Comparison of ENCODE assay signal across 15 mouse cellular contexts in the genomic region with DNA sequence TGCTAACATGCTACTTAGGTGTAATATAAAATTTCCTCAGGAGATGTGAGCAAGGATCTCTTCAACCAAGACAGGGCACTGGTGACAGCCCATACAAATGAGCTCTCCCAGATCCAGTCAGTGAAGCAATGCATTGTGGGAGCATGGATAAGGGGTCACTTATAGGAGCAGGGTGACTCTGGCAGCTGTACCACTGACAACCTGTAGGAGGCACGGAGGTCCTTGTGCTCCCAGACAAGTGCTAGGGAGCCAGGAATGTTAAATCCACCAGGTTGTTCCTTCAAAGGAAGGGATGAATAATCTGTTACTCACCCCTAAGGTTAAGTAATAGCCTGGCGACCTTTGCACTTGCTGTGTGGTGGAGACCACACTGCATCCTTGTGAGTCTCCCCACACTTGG. TPM values are rescaled to one million over a fixed set of nuclear protein-coding genes. Genes with fewer than 3 reads are reported as not detected.
DNase-seq lines count a peak whose midpoint lies in the region; ATAC-seq and TF ChIP-seq lines count a peak whose summit lies in the region.
"Had no signal": no experiment of that assay in that cellular context is flagged by ENCODE, and none has a peak within 500 bp of the region (broad histone marks: within the 10 kb centered on the region; RNA-seq: fewer than 3 reads in every experiment).

No protein-coding gene starts in this region.

- no peak overlapping the region for H3K4me2 ChIP-seq in hindbrain, postnatal 0 days (ENCODE audit: low read depth, low read length)
- no peak overlapping the region for H3K4me2 ChIP-seq in hindbrain, embryonic 13.5 days
- no peak overlapping the region for H3K4me2 ChIP-seq in embryonic facial prominence, embryonic 11.5 days (ENCODE audit: low read depth, low read length)
- H3K4me2 ChIP-seq: stomach, embryonic 15.5 days had no signal

- H3K9ac ChIP-seq in hindbrain, postnatal 0 days (replicated peaks; ENCODE audit: low read length): no peak overlapping the region
- H3K9ac ChIP-seq in hindbrain, embryonic 13.5 days: no peak overlapping the region
- no peak overlapping the region for H3K9ac ChIP-seq in MEL (ENCODE audit: control insufficient read depth, low read depth, low read length, poor library complexity, severe bottlenecking)
- H3K9ac ChIP-seq in embryonic facial prominence, embryonic 11.5 days (replicated peaks; ENCODE audit: low read length): no peak overlapping the region
- H3K9ac ChIP-seq: stomach, embryonic 15.5 days had no signal

- no peak for TF ChIP-seq EP300 in MEL (IDR thresholded peaks at IDR 0.05; ENCODE audit: low read depth in 1 of 2, low read length in 2 of 2)

- no peak overlapping the region for H3K4me3 ChIP-seq in hindbrain, postnatal 0 days (ENCODE audit: low read length)
- H3K4me3 ChIP-seq in hindbrain, embryonic 13.5 days: no peak overlapping the region
- no peak overlapping the region for H3K4me3 ChIP-seq in MEL (ENCODE audit: control insufficient read depth in 1 of 2, insufficient read depth in 1 of 2, low read depth in 2 of 2, low read length in 2 of 2)
- no peak overlapping the region for H3K4me3 ChIP-seq in embryonic facial prominence, embryonic 11.5 days (ENCODE audit: low read depth, low read length)
- H3K4me3 ChIP-seq: gastrocnemius, adult 2 months; layer of hippocampus, adult 2 months; stomach, embryonic 15.5 days had no signal

- TF ChIP-seq RAD21 in MEL (IDR thresholded peaks at IDR 0.05; ENCODE audit: low read depth, low read length): no peak

- no peaks in the 10 kb centered on the region for H3K36me3 ChIP-seq in hindbrain, postnatal 0 days (ENCODE audit: insufficient read depth, low read length)
- H3K36me3 ChIP-seq in hindbrain, embryonic 13.5 days: no peaks in the 10 kb centered on the region
- no peaks in the 10 kb centered on the region for H3K36me3 ChIP-seq in MEL (ENCODE audit: control insufficient read depth in 1 of 2, insufficient read depth in 2 of 2, low read length in 2 of 2)
- no peaks in the 10 kb centered on the region for H3K36me3 ChIP-seq in embryonic facial prominence, embryonic 11.5 days (replicated peaks; ENCODE audit: control insufficient read depth, insufficient read depth, low read depth, low read length)
- H3K36me3 ChIP-seq: stomach, embryonic 15.5 days had no signal

- no peaks in the 10 kb centered on the region for H3K9me3 ChIP-seq in hindbrain, postnatal 0 days (ENCODE audit: low read length)
- H3K9me3 ChIP-seq in hindbrain, embryonic 13.5 days: no peaks in the 10 kb centered on the region
- no peaks in the 10 kb centered on the region for H3K9me3 ChIP-seq in MEL (replicated peaks; ENCODE audit: insufficient read depth, low read length)
- no peaks in the 10 kb centered on the region for H3K9me3 ChIP-seq in embryonic facial prominence, embryonic 11.5 days (replicated peaks; ENCODE audit: control insufficient read depth, low read length)
- H3K9me3 ChIP-seq: stomach, embryonic 15.5 days had no signal

- DNase-seq in hindbrain, postnatal 0 days (ENCODE audit: low spot score): no peak
- peak; percentile 50 for DNase-seq in 416B (ENCODE audit: low read depth)
- peak; percentile 42 for DNase-seq in MEL (ENCODE audit: low read depth, low spot score)
- DNase-seq in embryonic facial prominence, embryonic 11.5 days (ENCODE audit: low spot score): peak; percentile 22
- no peak for DNase-seq in gastrocnemius, postnatal 4 days (ENCODE audit: low spot score in 2 of 2)
- no peak for DNase-seq in left cerebral cortex, postnatal 14 days (ENCODE audit: low spot score in 2 of 2)
- no peak for DNase-seq in thymus, postnatal 4 days
- DNase-seq: adrenal gland, postnatal 10 days; gastrocnemius, adult 2 months; heart, postnatal 10 days; kidney, adult 2 months; right cerebral cortex, postnatal 4 days had no signal

- no peaks in the 10 kb centered on the region for H3K27me3 ChIP-seq in hindbrain, postnatal 0 days (ENCODE audit: insufficient read depth, low read length)
- H3K27me3 ChIP-seq in hindbrain, embryonic 13.5 days: no peaks in the 10 kb centered on the region
- peaks cover 0 to 4% of the 10 kb centered on the region in 2 experiments; a peak in 2 of 4 replicates for H3K27me3 ChIP-seq in MEL (ENCODE audit: control insufficient read depth in 1 of 2, insufficient read depth in 2 of 2, low read length in 2 of 2)
- no peaks in the 10 kb centered on the region for H3K27me3 ChIP-seq in embryonic facial prominence, embryonic 11.5 days (ENCODE audit: control insufficient read depth, insufficient read depth, low read length)
- H3K27me3 ChIP-seq: stomach, embryonic 15.5 days had no signal

- no peak overlapping the region for H3K27ac ChIP-seq in hindbrain, postnatal 0 days
- H3K27ac ChIP-seq in hindbrain, embryonic 13.5 days: no peak overlapping the region
- no peak overlapping the region for H3K27ac ChIP-seq in MEL (ENCODE audit: control insufficient read depth, low read depth, low read length)
- no peak overlapping the region for H3K27ac ChIP-seq in embryonic facial prominence, embryonic 11.5 days (replicated peaks; ENCODE audit: low read depth, low read length)
- H3K27ac ChIP-seq: gastrocnemius, adult 2 months; layer of hippocampus, adult 2 months; stomach, embryonic 15.5 days had no signal

- no peaks in the 10 kb centered on the region for H3K4me1 ChIP-seq in hindbrain, postnatal 0 days (ENCODE audit: insufficient read depth, low read length)
- H3K4me1 ChIP-seq in hindbrain, embryonic 13.5 days (replicated peaks): no peaks in the 10 kb centered on the region
- H3K4me1 ChIP-seq in MEL (ENCODE audit: control insufficient read depth in 1 of 2, insufficient read depth in 2 of 2, low read length in 2 of 2): no peaks in the 10 kb centered on the region
- no peaks in the 10 kb centered on the region for H3K4me1 ChIP-seq in embryonic facial prominence, embryonic 11.5 days (ENCODE audit: control insufficient read depth, insufficient read depth, low read length)
- H3K4me1 ChIP-seq: stomach, embryonic 15.5 days had no signal

- 8% methylated on average over 2 of the region's 2 CpGs for WGBS in hindbrain, postnatal 0 days
- WGBS in hindbrain, embryonic 13.5 days: 14% methylated on average over 2 of the region's 2 CpGs
- WGBS in embryonic facial prominence, embryonic 11.5 days: 10% methylated on average over 2 of the region's 2 CpGs

- intact Hi-C loops in left cerebral cortex, postnatal 14 days (cut with DNase I): no loop called here

- peak; percentile 37 for TF ChIP-seq CTCF in hindbrain, postnatal 0 days (IDR thresholded peaks at IDR 0.05; ENCODE audit: low read depth)
- TF ChIP-seq CTCF in MEL (IDR thresholded peaks at IDR 0.05 in 2 of 3, conservative IDR thresholded peaks at IDR 0.05 in 1 of 3; ENCODE audit: control insufficient read depth in 1 of 3, insufficient read depth in 1 of 3, low read depth in 2 of 3, low read length in 3 of 3, poor library complexity in 1 of 3, severe bottlenecking in 1 of 3): peak in 2 of 3 experiments; percentile 2 to 37; a peak in 3 of 6 replicates

- no peaks in the 10 kb centered on the region for H3K79me2 ChIP-seq in MEL (ENCODE audit: control insufficient read depth, insufficient read depth, low read length, poor library complexity)

- ATAC-seq in hindbrain, postnatal 0 days: no peak
- ATAC-seq in hindbrain, embryonic 13.5 days (ENCODE audit: low FRiP score): no peak
- ATAC-seq in embryonic facial prominence, embryonic 11.5 days (replicated peaks; ENCODE audit: insufficient number of reproducible peaks, low FRiP score, low TSS enrichment, low read depth): no peak; the same call in 1 of the 2 replicates

- TF ChIP-seq POLR2A in MEL (IDR thresholded peaks at IDR 0.05; ENCODE audit: control insufficient read depth in 1 of 2, insufficient read depth in 1 of 2, low read depth in 1 of 2, low read length in 2 of 2, poor library complexity in 1 of 2): no peak

TF ChIP-seq in MEL, 35 proteins besides CTCF, POLR2A, EP300 and RAD21:
- TF ChIP-seq CHD2 (IDR thresholded peaks at IDR 0.05; ENCODE audit: low read length) (no peak), ETS1 (IDR thresholded peaks at IDR 0.05; ENCODE audit: low read depth, low read length) (no peak), NRF1 (IDR thresholded peaks at IDR 0.05; ENCODE audit: insufficient read depth, low read depth, low read length, poor library complexity, severe bottlenecking) (no peak)
TF ChIP-seq in MEL: peak in this region for 0.

RNA-seq across cellular contexts. Expression of a gene that starts 6.7 kb away (rescaled TPM):
- 89.7 and 90.6 TPM in 2 replicates for total RNA-seq in hindbrain, postnatal 0 days (2014; rRNA removed)
- polyA plus RNA-seq in hindbrain, postnatal 0 days (2015; fragmentation: Nextera tagmentation; extraction: Ambion mirVana): 19.7 and 20.4 TPM in 2 replicates
- polyA plus RNA-seq in hindbrain, embryonic 13.5 days (2015; fragmentation: Nextera tagmentation; extraction: Ambion mirVana): 21.6 and 23.4 TPM in 2 replicates
- 5.6 and 7.3 TPM in 2 replicates for total RNA-seq in MEL (2012; rRNA removed)
- 10 to 100 TPM in 1 of 2 experiments, not detected in 1; 14.8 TPM for polyA plus RNA-seq in MEL (2012; ENCODE audit: insufficient read depth in 1 of 2, insufficient read length in 2 of 2, low read depth in 1 of 2, low replicate concordance in 2 of 2, missing spikeins in 1 of 2)
- 4.6 and 6.5 TPM in 2 replicates for polyA plus RNA-seq in embryonic facial prominence, embryonic 11.5 days (2014; fragmentation: Nextera tagmentation; extraction: Ambion mirVana)
- total RNA-seq in gastrocnemius, postnatal 4 days (2021): 10 to 100 TPM; 15.2 to 18.6 TPM
- 10 to 100 TPM; 58.2 to 64.4 TPM for total RNA-seq in left cerebral cortex, postnatal 14 days (2021)

RNA-seq across cellular contexts. Expression of a gene that starts 52.0 kb away (rescaled TPM):
- 31.8 and 43.3 TPM in 2 replicates for total RNA-seq in hindbrain, postnatal 0 days (2014; rRNA removed)
- 30.4 and 47.4 TPM in 2 replicates for polyA plus RNA-seq in hindbrain, postnatal 0 days (2015; fragmentation: Nextera tagmentation; extraction: Ambion mirVana)
- polyA plus RNA-seq in hindbrain, embryonic 13.5 days (2015; fragmentation: Nextera tagmentation; extraction: Ambion mirVana): 5.7 and 7.8 TPM in 2 replicates
- total RNA-seq in MEL (2012; rRNA removed): not detected in 2 replicates
- polyA plus RNA-seq in MEL (2012; ENCODE audit: insufficient read depth in 1 of 2, insufficient read length in 2 of 2, low read depth in 1 of 2, low replicate concordance in 2 of 2, missing spikeins in 1 of 2): not detected
- polyA plus RNA-seq in embryonic facial prominence, embryonic 11.5 days (2014; fragmentation: Nextera tagmentation; extraction: Ambion mirVana): 4.4 and 4.6 TPM in 2 replicates
- 100 to 1,000 TPM; 334 to 400 TPM for total RNA-seq in gastrocnemius, postnatal 4 days (2021)
- 10 to 100 TPM; 59.0 to 80.6 TPM for total RNA-seq in left cerebral cortex, postnatal 14 days (2021)

RNA-seq across cellular contexts. Expression of a gene that starts 55.8 kb away (rescaled TPM):
- 472 and 489 TPM in 2 replicates for total RNA-seq in hindbrain, postnatal 0 days (2014; rRNA removed)
- polyA plus RNA-seq in hindbrain, postnatal 0 days (2015; fragmentation: Nextera tagmentation; extraction: Ambion mirVana): 298 and 304 TPM in 2 replicates
- 336 and 347 TPM in 2 replicates for polyA plus RNA-seq in hindbrain, embryonic 13.5 days (2015; fragmentation: Nextera tagmentation; extraction: Ambion mirVana)
- 451 and 471 TPM in 2 replicates for total RNA-seq in MEL (2012; rRNA removed)
- 100 to 1,000 TPM; 167 to 515 TPM for polyA plus RNA-seq in MEL (2012; ENCODE audit: insufficient read depth in 1 of 2, insufficient read length in 2 of 2, low read depth in 1 of 2, low replicate concordance in 2 of 2, missing spikeins in 1 of 2)
- 479 and 512 TPM in 2 replicates for polyA plus RNA-seq in embryonic facial prominence, embryonic 11.5 days (2014; fragmentation: Nextera tagmentation; extraction: Ambion mirVana)
- 100 to 1,000 TPM; 208 to 209 TPM for total RNA-seq in gastrocnemius, postnatal 4 days (2021)
- total RNA-seq in left cerebral cortex, postnatal 14 days (2021): 100 to 1,000 TPM; 309 to 328 TPM

Comparison
In these comparisons a context has a peak if more than half of its experiments do, and no peak if none do; other contexts are left out.
1. DNase-seq: peak in 416B (single experiment), MEL (single experiment) and embryonic facial prominence, embryonic 11.5 days (single experiment); none in hindbrain, postnatal 0 days (single experiment), gastrocnemius, postnatal 4 days (0 of 2), left cerebral cortex, postnatal 14 days (0 of 2) and thymus, postnatal 4 days (single experiment).
2. RNA of a gene that starts 52.0 kb away (total RNA-seq): 334 to 400 TPM in gastrocnemius, postnatal 4 days, 59.0 to 80.6 TPM in left cerebral cortex, postnatal 14 days and 31.8 to 43.3 TPM in hindbrain, postnatal 0 days; not detected in MEL; every median in the first group is over 10 times any median in the second.